Mouse (Mus musculus) kidney, adult 2 months (tissue): ENCODE measurements at regions not wholly inside any gene's neighbourhood (a gene's known extent, or its start where the extent isn't known, plus 50 kb on each side); places are given as distances from the start of the nearest gene placed in this dataset.

Source experiments
- DNase-seq: peaks from one replicate; pipeline ENCODE4 v3.0.0; 2021
- H3K27ac ChIP-seq: fragments of 200-500 bp; 2 replicates; pipeline ENCODE4 v1.5.1; 2012; ENCODE audit warnings: low read depth, low read length, control low read depth, inconsistent platforms; ENCODE audit not compliant: insufficient read depth
- H3K27me3 ChIP-seq: fragments of 200-500 bp; replicated peaks from 2 replicates; pipeline ENCODE4 v1.6.1; 2012; ENCODE audit warnings: mild to moderate bottlenecking, moderate library complexity, low read length, inconsistent platforms; ENCODE audit not compliant: control insufficient read depth, insufficient read depth
- H3K36me3 ChIP-seq: fragments of 200-500 bp; 2 replicates; pipeline ENCODE4 v1.6.1; 2012; ENCODE audit warnings: mild to moderate bottlenecking, moderate library complexity, low read length, inconsistent platforms; ENCODE audit not compliant: control insufficient read depth, insufficient read depth
- H3K4me1 ChIP-seq: fragments of 200-500 bp; 2 replicates; pipeline ENCODE4 v1.6.1; 2011; ENCODE audit warnings: low read length; ENCODE audit not compliant: control insufficient read depth, insufficient read depth
- H3K4me3 ChIP-seq: fragments of 200-500 bp; 2 replicates; pipeline ENCODE4 v1.5.1; 2011; ENCODE audit warnings: mild to moderate bottlenecking, low read depth, low read length, control low read depth; ENCODE audit not compliant: insufficient read depth
- CTCF ChIP-seq: fragments of 200-500 bp; conservative IDR thresholded peaks from 2 replicates; pipeline ENCODE4 v1.5.1; 2011; ENCODE audit warnings: low read depth, mild to moderate bottlenecking, control low read depth, low read length, moderate library complexity, mixed read lengths; ENCODE audit not compliant: insufficient read depth, insufficient read length
- POLR2A ChIP-seq: fragments of 200-500 bp; IDR thresholded peaks from one replicate; pipeline ENCODE4 v1.6.1; 2011; ENCODE audit warnings: low read depth, low read length, control low read depth
- WGBS: fragments of 180-500 bp; shearing (Covaris S2); methylation state at CpG from one replicate; pipeline ENCODE4 v1.1.7; 2018; 5-methylcytosine and 5-hydroxymethylcytosine counted together

GRCm38 (mm10) chr1:78907991-78908390 lies 91.4 kb downstream of the Kcne4 start:
- no peak for TF ChIP-seq POLR2A
- TF ChIP-seq CTCF: no peak
- 21% methylated on average over 5 of the region's 5 CpGs for WGBS
- Histone ChIP-seq H3K27me3 (no peaks in the 10 kb centered on the region), H3K36me3 (no peaks in the 10 kb centered on the region), H3K27ac (peak overlapping the region; percentile 94), H3K4me3 (no peak overlapping the region), H3K4me1 (peaks cover 6% of the 10 kb centered on the region; the same call in 1 of the 2 replicates)
- DNase-seq: peak; percentile 84

- Histone ChIP-seq H3K27ac (no peak overlapping the region), H3K27me3 (no peaks in the 10 kb centered on the region), H3K4me3 (no peak overlapping the region), H3K36me3 (no peaks in the 10 kb centered on the region), H3K4me1 (no peaks in the 10 kb centered on the region)
- no peak for DNase-seq
- WGBS: 15% methylated on average over 2 of the region's 2 CpGs
- no peak for TF ChIP-seq POLR2A
- no peak for TF ChIP-seq CTCF
Observed at GRCm38 (mm10) chr1:78913791-78914190, 97.2 kb downstream of the Kcne4 start.

- no peak for TF ChIP-seq CTCF
- no peak for TF ChIP-seq POLR2A
- H3K36me3 ChIP-seq: no peaks in the 10 kb centered on the region
- DNase-seq: no peak
- no peak overlapping the region for H3K27ac ChIP-seq
- H3K27me3 ChIP-seq: no peaks in the 10 kb centered on the region
- WGBS: 51% methylated on average over 1 of the region's 1 CpGs
- H3K4me1 ChIP-seq: no peaks in the 10 kb centered on the region
- H3K4me3 ChIP-seq: no peak overlapping the region
Observed at GRCm38 (mm10) chr1:78919863-78920262, 103.3 kb downstream of the Kcne4 start.

GRCm38 (mm10) chr1:78929975-78930374 lies 113.4 kb downstream of the Kcne4 start:
- Histone ChIP-seq H3K27me3 (no peaks in the 10 kb centered on the region), H3K4me3 (no peak overlapping the region), H3K27ac (no peak overlapping the region), H3K4me1 (no peaks in the 10 kb centered on the region), H3K36me3 (no peaks in the 10 kb centered on the region)
- DNase-seq: no peak
- TF ChIP-seq POLR2A (no peak), CTCF (no peak)
- 90% methylated on average over 1 of the region's 1 CpGs for WGBS

- no peak for DNase-seq
- Histone ChIP-seq H3K27ac (no peak overlapping the region), H3K4me3 (no peak overlapping the region), H3K36me3 (no peaks in the 10 kb centered on the region), H3K27me3 (no peaks in the 10 kb centered on the region), H3K4me1 (no peaks in the 10 kb centered on the region)
- no peak for TF ChIP-seq CTCF
- no peak for TF ChIP-seq POLR2A
Observed at GRCm38 (mm10) chr1:78939871-78940270, 123.3 kb downstream of the Kcne4 start.

- 31% methylated on average over 2 of the region's 2 CpGs for WGBS
- H3K27ac ChIP-seq: no peak overlapping the region
- H3K4me3 ChIP-seq: no peak overlapping the region
- H3K36me3 ChIP-seq: no peaks in the 10 kb centered on the region
- TF ChIP-seq POLR2A (no peak), CTCF (no peak)
- H3K27me3 ChIP-seq: no peaks in the 10 kb centered on the region
- DNase-seq: no peak
- H3K4me1 ChIP-seq: no peaks in the 10 kb centered on the region
Observed at GRCm38 (mm10) chr1:78945588-78945987, 129.0 kb downstream of the Kcne4 start.

- no peaks in the 10 kb centered on the region for H3K4me1 ChIP-seq
- DNase-seq: no peak
- 87% methylated on average over 4 of the region's 4 CpGs for WGBS
Observed at GRCm38 (mm10) chr1:78980051-78980450, 163.5 kb downstream of the Kcne4 start.

More at GRCm38 (mm10) chr1:78980051-78980450, 163.5 kb downstream of the Kcne4 start:
- Histone ChIP-seq H3K36me3 (no peaks in the 10 kb centered on the region), H3K4me3 (no peak overlapping the region), H3K27ac (no peak overlapping the region), H3K27me3 (no peaks in the 10 kb centered on the region)
- TF ChIP-seq POLR2A: no peak
